Mouse (Mus musculus) hindbrain, embryonic 10.5 days (tissue): ENCODE measurements around the gene Prkn. TPM values are rescaled to one million over a fixed set of nuclear protein-coding genes. Genes with fewer than 3 reads are reported as not detected.
A peak's percentile ranks its signal among the peaks of the same experiment; 100 is the strongest.
"Not testable (repeated sequence)": the region's sequence is repeated elsewhere in the genome, so short reads cannot be mapped to it uniquely, and the experiment has no call there.

ENCODE experiments used
- DNase-seq: peaks from one replicate; pipeline ENCODE4 v3.0.0-alpha.2; 2017; ENCODE audit warnings: low spot score
- H3K27ac ChIP-seq: fragments of 300-500 bp; sonication (generic); 2 replicates; pipeline ENCODE4 v1.5.1; 2016; ENCODE audit warnings: mild to moderate bottlenecking, moderate library complexity
- H3K27me3 ChIP-seq: fragments of 300-500 bp; sonication (generic); 2 replicates; pipeline ENCODE4 v1.6.1; 2016; ENCODE audit warnings: mild to moderate bottlenecking; ENCODE audit not compliant: poor library complexity, insufficient read depth, severe bottlenecking
- H3K36me3 ChIP-seq: fragments of 300-500 bp; sonication (generic); 2 replicates; pipeline ENCODE4 v1.6.1; 2016; ENCODE audit warnings: mild to moderate bottlenecking, moderate library complexity
- H3K4me1 ChIP-seq: fragments of 300-500 bp; sonication (generic); replicated peaks from 2 replicates; pipeline ENCODE4 v1.6.1; 2016; ENCODE audit warnings: mild to moderate bottlenecking
- H3K4me3 ChIP-seq: fragments of 300-500 bp; sonication (generic); 2 replicates; pipeline ENCODE4 v1.5.1; 2016; ENCODE audit warnings: mild to moderate bottlenecking, moderate library complexity
- H3K9me3 ChIP-seq: fragments of 300-500 bp; sonication (generic); 2 replicates; pipeline ENCODE4 v1.6.1; 2016; ENCODE audit warnings: mild to moderate bottlenecking, moderate library complexity
- WGBS: fragments of 180-500 bp; shearing (Covaris S2); methylation state at CpG from one replicate; pipeline ENCODE4 v1.1.7; 2016; 5-methylcytosine and 5-hydroxymethylcytosine counted together
- polyA plus RNA-seq: library from polyadenylated mRNA; unstranded; fragments of >200 nt; fragmentation: Nextera tagmentation; extraction: Ambion mirVana; gene quantifications from 2 replicates; pipeline ENCODE4 v1.2.1, GENCODE M21; 2016

Gene Prkn
- polyA plus RNA-seq, 1 experiment from 2014 or later, result 1.2 TPM

GRCm38 (mm10) chr17:11188494-11188893 lies 348.3 kb downstream of the Prkn start:
- Histone ChIP-seq H3K27me3 (no peaks in the 10 kb centered on the region), H3K36me3 (no peaks in the 10 kb centered on the region), H3K9me3 (no peaks in the 10 kb centered on the region), H3K4me1 (no peaks in the 10 kb centered on the region), H3K4me3 (no peak overlapping the region), H3K27ac (no peak overlapping the region)
- 78% methylated on average over 4 of the region's 4 CpGs for WGBS
- DNase-seq, result no peak

- no peak for DNase-seq
- WGBS, result 73% methylated on average over 2 of the region's 2 CpGs
- Histone ChIP-seq H3K9me3 (no peaks in the 10 kb centered on the region), H3K27ac (no peak overlapping the region), H3K4me3 (no peak overlapping the region), H3K36me3 (no peaks in the 10 kb centered on the region), H3K27me3 (no peaks in the 10 kb centered on the region), H3K4me1 (no peaks in the 10 kb centered on the region)
Measured at GRCm38 (mm10) chr17:11190306-11190705, 350.1 kb downstream of the Prkn start.

GRCm38 (mm10) chr17:11198134-11198533 lies 357.9 kb downstream of the Prkn start:
- WGBS, result 74% methylated on average over 2 of the region's 2 CpGs
- H3K4me1 ChIP-seq, result no peaks in the 10 kb centered on the region
- no peak overlapping the region for H3K27ac ChIP-seq
- no peaks in the 10 kb centered on the region for H3K27me3 ChIP-seq
- H3K9me3 ChIP-seq, result no peaks in the 10 kb centered on the region
- no peaks in the 10 kb centered on the region for H3K36me3 ChIP-seq
- DNase-seq, result no peak
- H3K4me3 ChIP-seq, result no peak overlapping the region

- not testable (repeated sequence) for H3K36me3 ChIP-seq, H3K27me3 ChIP-seq, H3K9me3 ChIP-seq, H3K27ac ChIP-seq, DNase-seq, H3K4me3 ChIP-seq, H3K4me1 ChIP-seq
- 94% methylated on average over 4 of the region's 4 CpGs for WGBS
Measured at GRCm38 (mm10) chr17:11209063-11209462, 368.9 kb downstream of the Prkn start.

- no peaks in the 10 kb centered on the region for H3K27me3 ChIP-seq
- no peak overlapping the region for H3K27ac ChIP-seq
- no peak overlapping the region for H3K4me3 ChIP-seq
- no peak for DNase-seq
- peaks cover 6% of the 10 kb centered on the region; the same call in 1 of the 2 replicates for H3K4me1 ChIP-seq
- WGBS, result 85% methylated on average over 11 of the region's 11 CpGs
- H3K9me3 ChIP-seq, result no peaks in the 10 kb centered on the region
- H3K36me3 ChIP-seq, result no peaks in the 10 kb centered on the region
Measured at GRCm38 (mm10) chr17:11211006-11211405, 370.8 kb downstream of the Prkn start.

- Histone ChIP-seq H3K4me3 (no peak overlapping the region), H3K36me3 (no peaks in the 10 kb centered on the region), H3K9me3 (no peaks in the 10 kb centered on the region), H3K27ac (no peak overlapping the region), H3K27me3 (no peaks in the 10 kb centered on the region), H3K4me1 (peaks cover 6% of the 10 kb centered on the region; the same call in 1 of the 2 replicates)
- 69% methylated on average over 4 of the region's 4 CpGs for WGBS
- DNase-seq, result no peak
Measured at GRCm38 (mm10) chr17:11211591-11211990, 371.4 kb downstream of the Prkn start.

GRCm38 (mm10) chr17:11213689-11214088 lies 373.5 kb downstream of the Prkn start:
- no peaks in the 10 kb centered on the region for H3K36me3 ChIP-seq
- H3K4me3 ChIP-seq, result no peak overlapping the region
- H3K27me3 ChIP-seq, result no peaks in the 10 kb centered on the region
- no peaks in the 10 kb centered on the region for H3K9me3 ChIP-seq
- no peak overlapping the region for H3K27ac ChIP-seq
- DNase-seq, result no peak
- 97% methylated on average over 3 of the region's 3 CpGs for WGBS
- H3K4me1 ChIP-seq, result peaks cover 6% of the 10 kb centered on the region; the same call in 1 of the 2 replicates

GRCm38 (mm10) chr17:11229011-11229410 lies 388.8 kb downstream of the Prkn start:
- Histone ChIP-seq H3K27me3 (no peaks in the 10 kb centered on the region), H3K4me3 (no peak overlapping the region), H3K4me1 (no peaks in the 10 kb centered on the region), H3K9me3 (no peaks in the 10 kb centered on the region), H3K27ac (no peak overlapping the region), H3K36me3 (no peaks in the 10 kb centered on the region)
- no peak for DNase-seq
- WGBS, result 86% methylated on average over 4 of the region's 4 CpGs

GRCm38 (mm10) chr17:11229426-11229825 lies 389.2 kb downstream of the Prkn start:
- 40% methylated on average over 1 of the region's 1 CpGs for WGBS
- no peaks in the 10 kb centered on the region for H3K9me3 ChIP-seq
- no peak overlapping the region for H3K27ac ChIP-seq
- H3K4me3 ChIP-seq, result no peak overlapping the region
- no peaks in the 10 kb centered on the region for H3K36me3 ChIP-seq
- no peak for DNase-seq
- no peaks in the 10 kb centered on the region for H3K4me1 ChIP-seq
- no peaks in the 10 kb centered on the region for H3K27me3 ChIP-seq

GRCm38 (mm10) chr17:11230604-11231395 lies 390.6 kb downstream of the Prkn start:
- H3K36me3 ChIP-seq, result no peaks in the 10 kb centered on the region
- H3K4me3 ChIP-seq, result no peak overlapping the region
- WGBS, result 53% methylated on average over 12 of the region's 12 CpGs
- H3K9me3 ChIP-seq, result no peaks in the 10 kb centered on the region
- H3K4me1 ChIP-seq, result no peaks in the 10 kb centered on the region
- H3K27me3 ChIP-seq, result no peaks in the 10 kb centered on the region
- DNase-seq, result peak; percentile 16
- no peak overlapping the region for H3K27ac ChIP-seq

- no peaks in the 10 kb centered on the region for H3K4me1 ChIP-seq
- 79% methylated on average over 1 of the region's 1 CpGs for WGBS
- H3K27me3 ChIP-seq, result no peaks in the 10 kb centered on the region
- no peak overlapping the region for H3K4me3 ChIP-seq
- H3K27ac ChIP-seq, result no peak overlapping the region
- no peak for DNase-seq
- no peaks in the 10 kb centered on the region for H3K36me3 ChIP-seq
- no peaks in the 10 kb centered on the region for H3K9me3 ChIP-seq
Measured at GRCm38 (mm10) chr17:11235273-11235672, 395.1 kb downstream of the Prkn start.

GRCm38 (mm10) chr17:11245040-11245439 lies 404.9 kb downstream of the Prkn start:
- Histone ChIP-seq H3K4me3 (no peak overlapping the region), H3K27me3 (no peaks in the 10 kb centered on the region), H3K36me3 (no peaks in the 10 kb centered on the region), H3K27ac (no peak overlapping the region), H3K9me3 (no peaks in the 10 kb centered on the region), H3K4me1 (no peaks in the 10 kb centered on the region)
- peak; percentile 9 for DNase-seq
- WGBS, result 71% methylated on average over 9 of the region's 9 CpGs

- WGBS, result 62% methylated on average over 6 of the region's 6 CpGs
- DNase-seq, result no peak
- Histone ChIP-seq H3K27me3 (no peaks in the 10 kb centered on the region), H3K36me3 (no peaks in the 10 kb centered on the region), H3K4me1 (no peaks in the 10 kb centered on the region), H3K27ac (no peak overlapping the region), H3K9me3 (no peaks in the 10 kb centered on the region), H3K4me3 (no peak overlapping the region)
Measured at GRCm38 (mm10) chr17:11249216-11249615, 409.0 kb downstream of the Prkn start.
